Mouse (Mus musculus) kidney, adult 2 months (tissue): ENCODE measurements around the gene Galm.

Experiments used
- CTCF ChIP-seq: fragments of 200-500 bp; conservative IDR thresholded peaks from 2 replicates; pipeline ENCODE4 v1.5.1; 2011; ENCODE audit warnings: low read depth, mild to moderate bottlenecking, control low read depth, low read length, moderate library complexity, mixed read lengths; ENCODE audit not compliant: insufficient read depth, insufficient read length
- POLR2A ChIP-seq: fragments of 200-500 bp; IDR thresholded peaks from one replicate; pipeline ENCODE4 v1.6.1; 2011; ENCODE audit warnings: low read depth, low read length, control low read depth

DNA sequence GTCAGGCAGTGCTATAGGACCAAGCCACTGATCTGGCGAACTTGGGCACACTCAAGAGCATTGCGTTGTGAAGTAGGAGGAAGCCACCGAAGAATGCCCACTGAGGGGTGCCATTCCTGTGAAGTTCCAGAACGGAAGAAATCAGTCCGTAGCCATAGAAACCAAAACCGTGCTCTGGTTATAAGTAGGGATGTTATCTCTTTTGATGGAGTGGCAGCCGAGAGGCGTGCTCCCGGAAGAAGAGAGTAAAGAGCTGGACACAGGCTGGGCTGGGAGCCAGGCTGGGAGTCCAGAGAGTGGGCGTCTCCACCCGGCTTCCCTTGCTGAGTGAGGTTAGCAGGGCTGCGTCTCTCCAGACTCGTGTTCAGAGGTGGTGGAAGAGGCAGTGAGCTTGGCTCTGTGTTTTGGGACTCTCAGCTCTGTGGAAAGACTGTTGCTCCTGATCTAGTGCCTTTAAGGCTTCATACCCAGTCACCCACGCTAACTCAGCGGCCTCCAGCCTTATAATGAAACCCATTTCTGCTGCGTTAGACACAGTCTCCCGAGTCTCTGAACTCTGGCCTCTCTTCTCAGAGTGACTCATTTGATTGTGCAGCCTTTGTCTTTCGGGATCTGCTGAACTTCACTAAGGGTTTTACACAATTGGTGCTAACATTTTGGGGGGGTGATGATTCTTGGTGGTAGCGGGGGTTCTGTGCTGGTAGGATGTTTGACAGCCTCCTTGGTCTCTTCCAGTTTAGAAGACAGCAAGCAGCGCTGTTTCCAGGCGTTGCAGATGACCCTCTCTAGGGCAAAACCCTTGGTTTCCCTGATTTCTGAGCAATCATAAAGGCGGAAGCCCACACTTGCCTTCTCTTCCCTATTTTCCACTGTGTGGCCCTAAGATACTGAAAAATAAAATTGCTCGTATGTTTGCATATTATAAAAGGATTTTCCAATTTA, 21.1 kb downstream of the Galm start:
- no peak for TF ChIP-seq CTCF
- no peak for TF ChIP-seq POLR2A
